Mouse (Mus musculus) heart, embryonic 10.5 days (tissue): ENCODE results near the gene Acot7. TPM values are rescaled to one million over a fixed set of nuclear protein-coding genes. Genes with fewer than 3 reads are reported as not detected.
A peak's percentile ranks its signal among the peaks of the same experiment; 100 is the strongest.

ENCODE experiments used
- DNase-seq: peaks from one replicate; pipeline ENCODE4 v3.0.0-alpha.2; 2017; ENCODE audit warnings: low spot score
- H3K27ac ChIP-seq: fragments of 300-500 bp; sonication (generic); 2 replicates; pipeline ENCODE4 v1.5.1; 2016; ENCODE audit warnings: mild to moderate bottlenecking
- H3K27me3 ChIP-seq: fragments of 300-500 bp; sonication (generic); 2 replicates; pipeline ENCODE4 v1.6.1; 2016; ENCODE audit warnings: mild to moderate bottlenecking; ENCODE audit not compliant: poor library complexity, insufficient read depth, severe bottlenecking
- H3K36me3 ChIP-seq: fragments of 300-500 bp; sonication (generic); 2 replicates; pipeline ENCODE4 v1.6.1; 2016; ENCODE audit warnings: mild to moderate bottlenecking, moderate library complexity
- H3K4me1 ChIP-seq: fragments of 300-500 bp; sonication (generic); 2 replicates; pipeline ENCODE4 v1.6.1; 2016; ENCODE audit warnings: mild to moderate bottlenecking
- H3K4me3 ChIP-seq: fragments of 300-500 bp; sonication (generic); 2 replicates; pipeline ENCODE4 v1.5.1; 2016; ENCODE audit warnings: mild to moderate bottlenecking, moderate library complexity
- H3K9me3 ChIP-seq: fragments of 300-500 bp; sonication (generic); 2 replicates; pipeline ENCODE4 v1.6.1; 2016; ENCODE audit warnings: mild to moderate bottlenecking, moderate library complexity
- WGBS: fragments of 180-500 bp; shearing (Covaris S2); methylation state at CpG from one replicate; pipeline ENCODE4 v1.1.7; 2016; 5-methylcytosine and 5-hydroxymethylcytosine counted together
- polyA plus RNA-seq: library from polyadenylated mRNA; unstranded; fragments of >200 nt; fragmentation: Nextera tagmentation; extraction: Ambion mirVana; gene quantifications from 2 replicates; pipeline ENCODE4 v1.2.1, GENCODE M21; 2016

The Acot7 gene
- polyA plus RNA-seq, 1 experiment from 2014 or later = 48.9 TPM

DNA sequence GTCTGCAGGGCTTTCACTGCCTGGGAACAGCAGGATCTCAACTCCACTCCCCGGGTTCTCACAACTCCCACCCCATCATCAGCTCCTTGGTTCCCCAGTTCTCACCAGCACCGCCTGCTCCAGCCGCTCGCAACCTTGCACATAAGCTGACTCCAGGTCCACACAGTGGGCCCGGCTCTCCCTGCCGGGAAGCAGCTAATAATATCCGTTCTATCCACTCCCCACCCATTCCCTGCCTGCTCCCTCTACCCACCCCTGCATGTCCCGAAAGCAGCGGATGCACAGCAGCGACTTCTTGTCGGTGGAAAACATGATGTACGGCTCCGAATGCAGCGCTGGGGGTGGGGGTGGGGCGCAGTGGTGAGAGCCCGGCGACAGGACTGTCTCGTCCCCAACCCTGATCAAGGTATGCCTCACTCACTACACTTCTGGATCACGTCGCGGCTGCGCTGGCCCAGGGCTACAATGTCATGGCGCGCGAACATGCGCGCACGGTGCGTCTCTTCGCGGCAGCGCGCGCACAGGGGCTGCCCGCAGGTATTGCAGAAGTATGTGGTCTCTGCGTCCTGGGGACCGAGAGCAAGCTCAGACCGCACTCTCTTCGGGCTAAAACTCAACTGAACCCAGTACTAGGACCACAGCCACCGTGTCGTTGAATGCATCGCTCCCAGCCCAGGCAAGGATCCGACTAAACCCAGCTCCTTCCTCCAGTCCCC, 137.7 kb downstream of the Acot7 start:
- Histone ChIP-seq H3K4me1 (peaks cover 57% of the 10 kb centered on the region), H3K36me3 (peaks cover 10% of the 10 kb centered on the region; the same call in 1 of the 2 replicates), H3K27ac (0 out of 2 replicates have a peak overlapping the region, but pooled peaks have one; percentile 44), H3K4me3 (peak overlapping the region; percentile 59), H3K27me3 (peaks cover 79% of the 10 kb centered on the region), H3K9me3 (no peaks in the 10 kb centered on the region)
- no peak for DNase-seq
- WGBS = 2% methylated on average over 43 of the region's 43 CpGs

DNA sequence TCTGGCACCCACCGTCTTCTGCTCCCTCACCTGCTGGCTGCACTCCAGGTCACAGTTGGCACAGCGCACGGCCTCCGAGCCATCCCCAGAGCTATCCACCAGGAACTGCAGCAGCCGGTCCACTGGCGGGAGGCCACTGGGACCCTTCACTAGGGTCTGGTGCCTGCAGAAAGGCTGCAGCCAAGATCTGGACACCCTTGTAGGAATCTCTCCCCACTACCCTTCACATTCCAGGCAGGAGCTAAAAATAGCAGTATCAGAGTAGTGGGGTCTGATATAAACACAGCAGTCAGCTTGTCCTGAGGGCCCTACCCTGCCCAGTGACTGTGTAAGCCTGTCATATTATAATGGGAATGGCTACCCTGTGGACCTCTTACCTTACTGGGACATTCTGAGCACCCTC, 139.7 kb downstream of the Acot7 start:
- Histone ChIP-seq H3K36me3 (peaks cover 3% of the 10 kb centered on the region; the same call in 1 of the 2 replicates), H3K4me1 (peaks cover 51% of the 10 kb centered on the region), H3K9me3 (no peaks in the 10 kb centered on the region), H3K27ac (peak overlapping the region; percentile 84), H3K4me3 (peak overlapping the region; percentile 53), H3K27me3 (peaks cover 66% of the 10 kb centered on the region)
- 43% methylated on average over 6 of the region's 6 CpGs for WGBS
- DNase-seq = no peak

DNA sequence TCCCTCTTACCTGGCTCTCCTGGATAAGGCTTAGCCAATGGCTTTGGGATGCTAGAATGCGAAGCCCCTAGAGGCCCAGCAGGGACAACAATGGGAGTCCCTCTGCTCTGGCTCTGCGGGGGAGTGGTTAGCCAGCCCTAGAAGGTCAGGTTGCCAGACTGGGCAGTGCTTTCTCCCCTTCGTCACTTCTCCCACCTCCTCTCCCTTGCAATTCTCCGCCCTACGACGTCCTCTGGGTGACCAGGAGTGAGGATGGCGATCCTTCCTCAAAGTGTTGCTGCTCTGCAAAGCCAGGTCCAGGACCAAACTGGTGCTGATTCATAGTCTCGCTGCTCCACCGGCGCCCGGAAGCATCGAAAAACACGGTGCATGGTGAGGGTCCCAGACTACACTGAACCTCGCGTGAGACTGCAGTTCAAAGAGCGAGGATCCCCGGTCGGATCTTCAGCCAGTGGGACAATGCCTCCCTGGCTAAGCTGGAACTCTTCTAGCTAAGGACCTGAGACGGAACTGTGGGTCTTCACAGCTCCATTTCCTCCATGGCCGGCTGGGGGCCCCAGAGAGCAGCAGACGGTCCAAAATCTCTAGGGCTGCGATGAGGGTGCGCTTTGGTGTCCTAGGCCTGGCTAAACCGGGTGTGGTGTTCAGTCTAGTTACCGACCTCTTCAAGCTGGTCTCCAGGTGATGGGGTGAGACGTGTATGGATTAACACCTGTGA, 140.7 kb downstream of the Acot7 start, which contains the start of gene Rnf207:
Gene Rnf207 (minus strand): TSS at position 477 of the 718 bp plus-strand sequence.
- H3K27me3 ChIP-seq = peaks cover 55% of the 10 kb centered on the region
- peaks cover 40% of the 10 kb centered on the region for H3K4me1 ChIP-seq
- DNase-seq = peak; percentile 85
- no peaks in the 10 kb centered on the region for H3K9me3 ChIP-seq
- 1% methylated on average over 26 of the region's 26 CpGs for WGBS
- H3K36me3 ChIP-seq = peaks cover 3% of the 10 kb centered on the region; the same call in 1 of the 2 replicates
- peak within 1 kb of the TSS; percentile 84 for H3K27ac ChIP-seq
- H3K4me3 ChIP-seq = peak within 1 kb of the TSS; percentile 53

Other genes with a start within 250 kb of the Acot7 start
- gene Dnajc11, start 244.4 kb upstream of the Acot7 start, polyA plus RNA-seq = 80.5 and 85.8 TPM in 2 replicates
- gene Thap3, start 189.1 kb upstream of the Acot7 start, polyA plus RNA-seq = 29.3 and 30.1 TPM in 2 replicates
- 22.9 and 26.2 TPM in 2 replicates for gene Phf13, start 181.9 kb upstream of the Acot7 start, polyA plus RNA-seq
- 28.4 and 42.2 TPM in 2 replicates for gene Klhl21, start 169.3 kb upstream of the Acot7 start, polyA plus RNA-seq
- 16.6 and 21.0 TPM in 2 replicates for gene Zbtb48, start 150.5 kb upstream of the Acot7 start, polyA plus RNA-seq
- 0.11 and 0.19 TPM in 2 replicates for gene Tas1r1, start 139.6 kb upstream of the Acot7 start, polyA plus RNA-seq
- gene Nol9, start 138.8 kb upstream of the Acot7 start, polyA plus RNA-seq = 26.5 and 36.9 TPM in 2 replicates
- gene Plekhg5, start 105.6 kb upstream of the Acot7 start, polyA plus RNA-seq = 10.1 and 10.2 TPM in 2 replicates
- 0.90 and 1.3 TPM in 2 replicates for gene Tnfrsf25, start 62.2 kb upstream of the Acot7 start, polyA plus RNA-seq
- 1.4 and 4.0 TPM in 2 replicates for gene Espn, start 25.8 kb upstream of the Acot7 start, polyA plus RNA-seq
- not detected in 2 replicates for gene Hes2, start 19.3 kb upstream of the Acot7 start, polyA plus RNA-seq
- 5.5 and 6.3 TPM in 2 replicates for gene Gpr153, start 96.1 kb downstream of the Acot7 start, polyA plus RNA-seq
- gene Hes3, start 113.5 kb downstream of the Acot7 start, polyA plus RNA-seq = not detected in 2 replicates
- 23.1 and 27.4 TPM in 2 replicates for gene Icmt, start 119.1 kb downstream of the Acot7 start, polyA plus RNA-seq
- 19.1 and 39.9 TPM in 2 replicates for gene Rnf207, start 140.9 kb downstream of the Acot7 start, polyA plus RNA-seq
- gene Rpl22, start 147.6 kb downstream of the Acot7 start, polyA plus RNA-seq = 261 and 301 TPM in 2 replicates
- 0.02 TPM in 1 of 2 replicates, not detected in the other for gene Chd5, start 160.5 kb downstream of the Acot7 start, polyA plus RNA-seq